Mouse (Mus musculus) ES-Bruce4 (cell line): ENCODE measurements around the gene Tshz2. TPM values are rescaled to one million over a fixed set of nuclear protein-coding genes. Genes with fewer than 3 reads are reported as not detected.

Experiments used
- H3K27ac ChIP-seq: 2 replicates; pipeline ENCODE4 v1.5.1; 2012; ENCODE audit warnings: low read length, inconsistent platforms; ENCODE audit not compliant: insufficient read depth
- H3K27me3 ChIP-seq: 2 replicates; pipeline ENCODE4 v1.6.1; 2012; ENCODE audit warnings: mild to moderate bottlenecking, low read length, inconsistent platforms; ENCODE audit not compliant: control insufficient read depth, poor library complexity, insufficient read depth, severe bottlenecking
- H3K36me3 ChIP-seq: 2 replicates; pipeline ENCODE4 v1.6.1; 2012; ENCODE audit warnings: inconsistent platforms, mild to moderate bottlenecking, low read length, moderate library complexity; ENCODE audit not compliant: control insufficient read depth, poor library complexity, insufficient read depth, severe bottlenecking
- H3K4me1 ChIP-seq: one replicate; pipeline ENCODE4 v1.8.1; 2011; ENCODE audit warnings: low read length; ENCODE audit not compliant: control insufficient read depth, insufficient read depth
- H3K4me3 ChIP-seq: 2 replicates; pipeline ENCODE4 v1.5.1; 2011; ENCODE audit warnings: low read depth, mild to moderate bottlenecking, low read length
- H3K9ac ChIP-seq: 2 replicates; pipeline ENCODE4 v1.6.1; 2012; ENCODE audit warnings: low read depth, mild to moderate bottlenecking, inconsistent platforms; ENCODE audit not compliant: poor library complexity, severe bottlenecking
- H3K9me3 ChIP-seq: replicated peaks from 2 replicates; pipeline ENCODE4 v1.6.1; 2012; ENCODE audit warnings: mild to moderate bottlenecking, low read length, inconsistent platforms; ENCODE audit not compliant: control insufficient read depth, poor library complexity, insufficient read depth, severe bottlenecking
- CTCF ChIP-seq: IDR thresholded peaks from one replicate; pipeline ENCODE4 v1.8.1; 2011; ENCODE audit warnings: low read depth, low read length
- EP300 ChIP-seq: IDR thresholded peaks from 2 replicates; pipeline ENCODE4 v1.6.1; 2011; ENCODE audit warnings: low read depth, low read length; ENCODE audit not compliant: insufficient read depth
- POLR2A ChIP-seq: IDR thresholded peaks from one replicate; pipeline ENCODE4 v1.8.1; 2011; ENCODE audit warnings: low read length; ENCODE audit not compliant: insufficient read depth
- polyA plus RNA-seq: library from polyadenylated mRNA; stranded (reverse); fragments of >200 nt; gene quantifications from 2 replicates; pipeline ENCODE4 v1.2.4, GENCODE M21; 2011; ENCODE audit warnings: low read depth; ENCODE audit not compliant: missing spikeins, insufficient read depth, insufficient read length

The Tshz2 gene
- polyA plus RNA-seq, 1 experiment, result 0.24 TPM

GRCm38 (mm10) chr2:169634619-169635382 lies 2.0 kb downstream of the Tshz2 start:
- 0 out of 2 replicates have a peak, but pooled peaks cover 9% of the 10 kb centered on the region for H3K27me3 ChIP-seq
- H3K9ac ChIP-seq, result no peak overlapping the region
- TF ChIP-seq EP300, result no peak
- no peak for TF ChIP-seq CTCF
- TF ChIP-seq POLR2A, result no peak
- H3K4me1 ChIP-seq, result no peaks in the 10 kb centered on the region
- H3K4me3 ChIP-seq, result no peak overlapping the region
- no peak overlapping the region for H3K27ac ChIP-seq
- H3K9me3 ChIP-seq, result no peaks in the 10 kb centered on the region
- no peaks in the 10 kb centered on the region for H3K36me3 ChIP-seq

GRCm38 (mm10) chr2:169635428-169635827 lies 2.6 kb downstream of the Tshz2 start:
- Histone ChIP-seq H3K4me1 (no peaks in the 10 kb centered on the region), H3K27ac (no peak overlapping the region), H3K9ac (no peak overlapping the region), H3K9me3 (no peaks in the 10 kb centered on the region), H3K4me3 (no peak overlapping the region), H3K27me3 (0 out of 2 replicates have a peak, but pooled peaks cover 9% of the 10 kb centered on the region), H3K36me3 (no peaks in the 10 kb centered on the region)
- TF ChIP-seq EP300 (no peak), CTCF (no peak), POLR2A (no peak)

DNA sequence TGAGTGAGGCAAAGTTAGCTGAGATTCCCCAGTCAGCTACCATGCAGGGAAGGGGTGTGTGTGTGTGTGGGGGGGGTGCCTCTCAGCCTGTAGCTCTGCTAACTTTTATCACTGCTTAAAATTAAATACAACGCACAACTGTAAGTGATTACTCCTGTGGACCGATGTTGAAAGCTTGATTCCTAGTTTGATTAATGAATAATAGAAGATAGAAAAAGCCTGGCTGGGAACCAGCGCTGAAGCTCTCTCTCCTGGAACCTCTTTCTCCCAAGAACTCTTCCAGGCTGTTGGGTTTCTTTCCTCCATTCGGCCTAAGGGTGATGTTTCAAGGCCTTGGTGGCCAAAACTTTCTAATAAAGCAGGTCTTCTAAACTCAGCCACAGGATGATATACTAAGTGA lies 3.6 kb downstream of the Tshz2 start:
- Histone ChIP-seq H3K9ac (no peak overlapping the region), H3K4me1 (no peaks in the 10 kb centered on the region), H3K36me3 (no peaks in the 10 kb centered on the region), H3K27me3 (0 out of 2 replicates have a peak, but pooled peaks cover 9% of the 10 kb centered on the region), H3K9me3 (no peaks in the 10 kb centered on the region), H3K27ac (no peak overlapping the region), H3K4me3 (no peak overlapping the region)
- TF ChIP-seq EP300 (no peak), POLR2A (no peak)

DNA sequence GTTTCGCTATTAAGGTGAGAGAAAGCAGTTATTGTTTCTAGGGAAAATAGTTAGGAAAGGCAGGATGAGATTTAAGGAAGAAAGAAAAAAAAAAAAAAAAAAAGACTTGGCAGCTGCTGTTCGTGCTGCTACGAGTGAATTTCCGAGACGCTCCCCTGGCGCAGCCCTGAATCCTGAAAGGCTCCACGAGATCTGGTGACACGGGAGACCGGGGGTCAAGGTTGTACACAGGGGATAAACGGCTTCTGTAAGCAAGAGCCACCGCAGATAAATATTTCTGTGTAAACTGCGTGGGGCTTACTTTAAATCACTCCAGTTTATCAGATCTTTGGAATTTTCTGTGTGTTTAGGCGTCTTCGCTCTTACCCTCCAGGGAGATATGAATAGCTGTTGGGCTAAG lies 8.7 kb downstream of the Tshz2 start:
- Histone ChIP-seq H3K27me3 (no peaks in the 10 kb centered on the region), H3K27ac (no peak overlapping the region), H3K9me3 (no peaks in the 10 kb centered on the region), H3K4me3 (no peak overlapping the region), H3K4me1 (no peaks in the 10 kb centered on the region), H3K36me3 (no peaks in the 10 kb centered on the region), H3K9ac (no peak overlapping the region)
- TF ChIP-seq CTCF (no peak), POLR2A (no peak), EP300 (no peak)

DNA sequence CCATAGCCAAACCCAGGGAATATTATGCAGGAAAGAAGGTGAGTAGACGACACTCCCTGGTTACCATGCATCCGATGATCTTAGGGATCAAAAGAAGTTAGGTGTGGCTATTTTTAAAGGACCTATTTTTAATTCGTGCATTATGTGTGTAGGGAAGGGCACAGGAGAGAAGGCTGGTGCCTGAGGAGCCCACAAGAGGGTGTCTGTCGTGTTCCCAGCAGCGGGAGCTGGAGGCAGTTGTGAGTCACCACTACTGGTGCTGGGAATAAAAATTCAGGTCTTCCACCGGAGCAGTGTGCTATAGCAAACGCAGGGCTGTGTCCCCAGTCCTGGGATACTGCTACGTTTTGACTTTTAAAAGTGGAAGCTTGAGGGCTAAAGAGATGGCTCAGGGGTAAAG lies 9.6 kb downstream of the Tshz2 start:
- TF ChIP-seq POLR2A (no peak), CTCF (no peak), EP300 (no peak)

GRCm38 (mm10) chr2:169647091-169647490 lies 14.3 kb downstream of the Tshz2 start:
- Histone ChIP-seq H3K4me1 (no peaks in the 10 kb centered on the region), H3K9ac (no peak overlapping the region), H3K9me3 (no peaks in the 10 kb centered on the region), H3K27ac (no peak overlapping the region), H3K36me3 (no peaks in the 10 kb centered on the region), H3K4me3 (no peak overlapping the region), H3K27me3 (no peaks in the 10 kb centered on the region)
- TF ChIP-seq EP300 (no peak), POLR2A (no peak)

More for the DNA sequence above, 9.6 kb downstream of the Tshz2 start:
- no peak overlapping the region for H3K9ac ChIP-seq
- H3K27ac ChIP-seq, result no peak overlapping the region
- no peak overlapping the region for H3K4me3 ChIP-seq
- H3K36me3 ChIP-seq, result no peaks in the 10 kb centered on the region
- no peaks in the 10 kb centered on the region for H3K4me1 ChIP-seq
- H3K9me3 ChIP-seq, result no peaks in the 10 kb centered on the region
- H3K27me3 ChIP-seq, result no peaks in the 10 kb centered on the region
